Mouse (Mus musculus) frontal cortex, postnatal 14 days (tissue): ENCODE measurements around the gene Armt1.
A peak's percentile ranks its signal among the peaks of the same experiment; 100 is the strongest.

Experiments
- DNase-seq, 2 experiments: peaks; one replicate each; pipeline ENCODE4 v3.0.0; 2022; ENCODE audit warnings: low spot score in 2 of 2

The Armt1 gene

GRCm38 (mm10) chr10:4432123-4432931 is at the start of gene Armt1, which contains the start of gene Rmnd1:
Gene Armt1, plus strand, starts transcription at chr10:4432467.
Gene Rmnd1, minus strand, starts transcription at chr10:4432388.
- peak; percentile 88 to 92 for DNase-seq

GRCm38 (mm10) chr10:4384244-4384643 is 48.0 kb upstream of the Armt1 start:
- no peak for DNase-seq

GRCm38 (mm10) chr10:4386609-4387591 is 45.4 kb upstream of the Armt1 start:
- peak; percentile 88 to 89 for DNase-seq

DNA sequence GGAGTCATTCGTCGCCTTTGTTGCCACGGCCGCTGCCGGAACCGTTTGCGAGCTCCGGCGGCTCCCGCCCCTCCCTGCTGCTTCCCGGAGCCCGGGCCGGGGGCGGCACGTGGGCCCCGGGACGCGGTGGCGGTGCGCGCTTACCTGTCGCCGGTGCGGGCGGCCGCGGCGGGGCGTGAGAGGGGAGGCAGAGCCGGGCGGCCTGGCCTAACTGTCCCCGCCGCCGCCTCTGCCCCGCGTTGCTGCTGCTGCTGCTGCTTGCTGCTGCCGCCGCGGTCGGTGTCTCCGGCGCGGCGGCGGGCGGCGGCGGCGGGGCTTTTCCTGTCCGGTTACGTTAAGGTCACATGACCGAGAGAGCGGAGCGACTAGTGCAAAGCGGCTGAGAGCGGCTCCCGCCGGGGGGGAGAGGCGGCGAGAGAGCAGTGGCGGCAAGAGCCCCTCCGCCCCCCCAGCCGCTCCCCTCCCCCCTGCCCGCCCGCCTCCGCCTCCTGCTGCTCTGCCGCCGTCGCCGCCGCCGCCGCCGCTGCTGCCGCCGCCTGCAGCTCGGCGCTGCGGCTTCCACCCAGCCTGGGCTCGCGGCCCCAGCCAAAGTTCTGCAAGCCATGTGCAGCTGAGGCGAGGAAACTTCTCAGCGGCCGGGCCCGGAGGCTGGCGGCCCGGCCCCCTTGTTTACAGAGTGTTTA is 44.4 kb upstream of the Armt1 start, which contains the start of gene Zbtb2:
Gene Zbtb2 (minus strand): TSS at position 408 of the 683 bp plus-strand sequence.
- DNase-seq: peak; percentile 39 to 46

DNA sequence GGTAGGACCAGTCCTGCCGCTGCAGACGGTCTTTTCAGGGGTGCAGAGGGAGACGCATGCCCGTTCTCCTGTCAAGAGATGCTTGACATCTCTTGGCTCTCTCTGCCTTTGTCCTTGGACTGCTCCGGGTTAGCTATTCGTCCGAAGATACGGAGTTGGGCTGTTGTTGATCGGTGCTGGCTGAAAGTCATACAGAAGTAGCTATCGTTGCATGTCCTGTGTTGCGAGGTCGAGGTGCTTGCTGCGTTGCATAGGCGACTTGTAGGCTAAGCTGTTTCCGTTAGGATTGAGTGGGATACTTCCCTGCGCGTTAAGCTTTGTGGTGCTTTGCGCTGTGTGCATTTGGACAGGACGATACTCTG is 43.9 kb upstream of the Armt1 start:
- no peak for DNase-seq

- DNase-seq: no peak
Observed at GRCm38 (mm10) chr10:4389036-4389435, 43.2 kb upstream of the Armt1 start.

DNA sequence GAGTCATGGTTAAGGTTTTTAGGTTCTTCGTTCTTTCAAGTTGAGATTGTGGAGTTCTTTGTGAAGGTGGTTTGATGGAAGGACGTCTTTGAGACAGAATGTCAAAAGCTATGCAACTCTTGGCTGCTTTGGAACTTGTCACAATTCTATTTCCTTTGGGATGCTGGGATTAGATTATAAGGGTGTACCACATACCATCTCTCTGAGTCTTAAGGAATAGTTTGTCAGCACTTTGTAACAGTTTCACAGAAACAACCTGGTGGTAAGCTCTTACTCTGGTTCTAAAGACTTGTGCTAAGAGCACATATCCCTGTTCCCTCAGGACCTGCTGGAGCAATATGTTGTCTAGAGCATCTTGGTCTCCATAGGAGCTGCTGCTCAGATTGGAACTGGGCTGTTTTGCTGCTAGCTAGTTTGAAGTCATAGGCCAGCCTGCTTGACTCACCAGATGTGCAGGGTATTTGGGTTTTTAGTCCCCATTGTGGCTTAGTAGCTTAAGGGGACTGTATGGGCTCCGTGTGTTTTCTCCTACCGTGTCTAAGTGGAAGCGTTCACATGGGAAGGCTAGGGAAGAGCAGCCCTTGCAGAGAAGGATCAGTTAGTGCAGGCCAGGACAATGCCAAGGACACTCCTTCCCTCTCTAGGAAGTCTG is 42.7 kb upstream of the Armt1 start:
- no peak for DNase-seq

DNA sequence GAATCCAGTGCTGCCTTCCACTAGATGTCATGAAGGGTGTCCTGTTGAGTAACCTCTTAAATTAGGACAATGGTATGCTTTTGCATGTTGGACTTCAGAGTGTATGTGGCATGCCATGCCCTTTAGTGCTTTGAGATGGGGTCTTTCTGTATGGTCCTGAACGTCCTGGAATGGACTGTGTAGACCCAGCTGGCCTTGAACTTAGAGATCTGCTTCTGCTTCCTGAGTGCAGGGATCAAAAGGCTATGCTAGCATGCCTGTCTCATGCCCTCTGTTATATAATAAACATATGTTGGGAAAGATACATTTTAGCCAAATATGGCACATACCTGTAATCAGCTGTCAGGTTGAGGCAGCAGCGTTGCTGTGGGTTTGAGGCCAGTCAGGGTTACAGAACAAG is 41.7 kb upstream of the Armt1 start:
- no peak for DNase-seq

- DNase-seq: no peak
Observed at GRCm38 (mm10) chr10:4391076-4391475, 41.2 kb upstream of the Armt1 start.

GRCm38 (mm10) chr10:4391851-4392250 is 40.4 kb upstream of the Armt1 start:
- DNase-seq: no peak

- no peak for DNase-seq
Observed at GRCm38 (mm10) chr10:4395321-4395720, 36.9 kb upstream of the Armt1 start.

DNA sequence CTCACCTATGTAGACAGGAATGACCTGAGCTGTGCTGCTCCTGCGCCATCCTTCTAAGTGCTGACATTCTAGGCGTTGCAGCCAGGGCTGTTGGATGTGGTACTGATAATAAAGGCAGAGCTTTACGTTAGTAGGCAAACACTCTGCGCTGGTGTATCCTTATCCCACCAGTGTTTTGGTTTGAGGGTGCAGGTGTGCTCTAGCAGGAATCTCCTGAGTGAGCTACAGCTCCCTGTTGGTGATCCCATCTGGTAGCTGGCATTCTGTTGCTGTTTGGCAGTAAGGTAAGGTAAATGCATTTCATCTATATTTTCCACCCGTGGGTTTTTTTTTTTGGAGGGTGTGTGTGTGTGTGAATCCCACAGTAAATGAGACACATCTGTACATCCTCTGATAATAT is 34.2 kb upstream of the Armt1 start:
- DNase-seq: no peak

DNA sequence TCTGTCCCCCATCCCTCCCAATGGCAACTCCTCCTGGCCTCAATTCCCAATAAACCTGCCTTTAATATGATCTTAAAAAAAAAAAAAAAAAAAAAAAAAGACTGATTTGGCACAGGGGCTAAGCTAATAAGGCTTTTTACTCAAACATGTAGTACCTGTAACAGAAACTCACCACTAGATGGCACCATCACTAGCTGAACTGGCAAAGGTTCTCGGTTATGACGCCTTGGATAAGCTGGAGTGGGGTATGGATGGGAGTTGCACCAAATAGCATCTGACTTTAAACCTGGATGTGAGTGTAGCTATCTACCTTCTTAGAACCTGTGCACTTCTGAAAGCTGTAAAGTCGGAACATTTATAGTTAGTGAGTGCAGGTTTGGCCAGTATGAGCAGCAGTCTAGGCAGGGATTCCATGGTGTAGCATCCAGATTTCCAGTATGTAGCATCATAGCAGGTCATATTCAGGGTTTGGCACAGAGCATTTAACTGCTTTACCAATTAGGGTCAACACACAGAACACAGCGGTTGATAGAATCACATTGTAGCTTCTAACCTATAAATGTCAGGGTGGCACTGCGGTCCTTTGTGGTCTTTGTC is 27.3 kb upstream of the Armt1 start:
- no peak for DNase-seq

DNA sequence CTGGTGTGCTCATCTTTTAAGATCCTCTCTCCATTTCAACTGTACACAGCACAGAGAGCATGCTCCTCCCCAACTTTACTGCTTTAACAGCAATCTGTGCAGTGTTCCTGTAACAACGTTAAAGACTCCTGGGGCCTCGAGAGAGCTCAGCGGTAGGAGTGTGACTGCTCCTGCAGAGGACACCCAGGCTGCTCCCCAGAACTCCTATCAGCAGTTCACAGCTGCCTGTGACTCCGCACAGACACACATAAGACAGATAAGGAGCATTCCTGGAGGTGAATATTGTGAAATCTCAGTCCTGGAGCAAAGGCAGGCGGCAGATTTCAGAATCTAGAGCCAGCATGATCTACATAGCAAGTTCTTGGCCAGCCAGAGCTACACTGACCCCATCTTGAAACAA is 26.8 kb upstream of the Armt1 start:
- DNase-seq: no peak

DNA sequence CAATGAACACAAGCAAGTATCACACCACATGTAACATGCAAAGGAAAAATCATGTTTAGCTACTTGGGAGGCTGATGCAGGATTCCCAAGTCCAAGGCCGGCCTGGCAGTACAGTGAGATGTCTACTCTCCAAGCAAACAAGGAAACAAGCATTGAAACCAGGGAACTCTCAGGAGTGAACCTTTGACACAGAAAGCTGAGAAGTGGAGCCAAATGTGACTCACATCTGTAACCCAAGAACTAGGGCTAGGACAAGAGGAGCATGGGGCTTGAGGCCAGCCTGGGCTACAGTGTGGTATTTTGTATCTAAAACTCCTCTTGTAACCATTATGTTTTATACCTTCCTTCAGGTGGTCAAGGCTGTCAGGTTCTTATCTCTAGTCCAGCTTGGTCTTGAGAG is 25.1 kb upstream of the Armt1 start:
- DNase-seq: no peak

- no peak for DNase-seq
Observed at GRCm38 (mm10) chr10:4425245-4425644, 7.0 kb upstream of the Armt1 start.

- DNase-seq: no peak
Observed at GRCm38 (mm10) chr10:4430399-4430798, 1.9 kb upstream of the Armt1 start.

- no peak for DNase-seq
Observed at GRCm38 (mm10) chr10:4430826-4431225, 1.4 kb upstream of the Armt1 start.

GRCm38 (mm10) chr10:4431746-4432122 is 533 bp upstream of the Armt1 start:
- no peak for DNase-seq

- no peak for DNase-seq
Observed at GRCm38 (mm10) chr10:4432996-4433755, 909 bp downstream of the Armt1 start.
